Mouse (Mus musculus) layer of hippocampus, adult 2 months (tissue): ENCODE measurements around the gene Fchsd2. TPM values are rescaled to one million over a fixed set of nuclear protein-coding genes. Genes with fewer than 3 reads are reported as not detected.

Source experiments
- DNase-seq, 2 experiments: peaks; one replicate each; pipeline ENCODE4 v3.0.0; 2022; ENCODE audit warnings: low spot score in 2 of 2
- H3K27ac ChIP-seq: fragments of 200-600 bp; 2 replicates; pipeline ENCODE4 v1.8.1; 2022
- H3K4me3 ChIP-seq: fragments of 200-600 bp; 2 replicates; pipeline ENCODE4 v1.8.1; 2022; ENCODE audit warnings: mild to moderate bottlenecking
- CTCF ChIP-seq: fragments of 200-600 bp; conservative IDR thresholded peaks from 2 replicates; pipeline ENCODE4 v1.8.1; 2022; ENCODE audit warnings: antibody characterized with exemption, mild to moderate bottlenecking, moderate library complexity
- total RNA-seq, 2 experiments: library from RNA; stranded (reverse); gene quantifications; 2 replicates each; pipeline ENCODE4 v1.2.3; 2021

Fchsd2 gene
- total RNA-seq, 2 experiments from 2014 or later: 38.5 to 41.2 TPM

DNA sequence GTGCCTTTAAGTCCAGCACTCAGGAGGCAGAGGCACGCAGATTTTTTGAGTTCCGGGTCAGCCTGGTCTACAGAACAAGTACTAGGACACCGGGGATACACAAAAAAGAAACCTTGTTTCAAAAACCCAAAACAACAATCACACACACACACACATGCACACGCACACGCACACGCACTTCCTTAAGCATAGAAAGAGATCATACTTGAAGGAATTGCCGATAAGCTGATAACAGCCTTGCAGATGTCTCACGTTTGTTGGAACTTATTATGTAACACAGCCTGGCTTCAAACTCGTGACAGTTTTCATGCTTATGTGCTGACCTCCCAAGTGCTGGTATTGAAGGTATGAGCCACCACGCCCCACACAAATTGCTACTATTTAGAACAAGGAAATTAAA, 29.1 kb upstream of the Fchsd2 start:
- Histone ChIP-seq H3K27ac (no peak overlapping the region), H3K4me3 (no peak overlapping the region)
- TF ChIP-seq CTCF: no peak
- no peak for DNase-seq

DNA sequence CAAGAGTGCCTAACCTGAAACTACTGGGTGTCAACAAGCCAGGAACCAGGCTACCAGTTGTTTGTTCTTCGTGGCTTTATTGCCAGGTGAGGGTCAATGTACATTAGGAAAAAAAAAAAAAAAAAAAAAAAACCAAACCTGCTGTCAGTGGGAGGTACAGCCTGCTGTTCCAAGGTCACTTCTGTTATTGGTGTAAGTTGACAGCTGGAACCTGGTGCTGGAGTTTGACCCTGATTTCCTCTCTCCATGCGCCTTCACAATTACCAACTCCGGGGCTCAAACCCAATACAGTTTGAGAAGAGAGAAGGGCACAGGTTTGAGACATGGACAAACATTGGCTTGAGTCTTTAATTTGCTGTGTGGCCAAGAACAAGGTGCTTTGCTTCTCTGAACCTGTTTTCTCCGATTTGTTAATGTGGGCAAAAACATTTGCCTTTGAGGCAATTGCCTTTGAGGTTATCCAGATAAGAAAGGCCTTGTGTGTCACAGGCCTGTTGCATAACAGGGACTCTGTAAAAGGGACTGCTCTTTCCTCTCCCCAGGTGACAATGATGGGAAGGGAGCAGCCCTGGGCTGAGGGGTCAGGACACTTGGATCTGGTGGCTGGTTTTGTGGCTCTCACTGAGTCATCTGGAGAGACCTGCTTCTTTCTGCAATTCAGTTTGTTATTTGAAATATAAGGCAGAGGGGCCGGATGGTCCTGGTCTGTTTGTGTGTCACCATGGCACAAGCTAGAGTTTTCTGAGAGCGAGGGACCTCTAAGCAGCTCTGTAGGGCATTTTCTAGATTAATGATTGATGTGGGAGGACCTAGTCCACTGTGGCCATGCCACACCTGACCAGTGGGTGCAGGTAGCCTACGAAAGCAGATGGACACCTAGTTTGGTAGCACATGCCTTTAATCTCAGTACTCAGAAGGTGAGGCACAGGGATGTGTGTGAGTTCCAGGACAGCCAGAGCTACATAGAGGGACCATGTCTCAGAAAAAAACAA, 27.7 kb upstream of the Fchsd2 start:
- no peak for TF ChIP-seq CTCF
- no peak overlapping the region for H3K4me3 ChIP-seq
- DNase-seq: no peak
- no peak overlapping the region for H3K27ac ChIP-seq

DNA sequence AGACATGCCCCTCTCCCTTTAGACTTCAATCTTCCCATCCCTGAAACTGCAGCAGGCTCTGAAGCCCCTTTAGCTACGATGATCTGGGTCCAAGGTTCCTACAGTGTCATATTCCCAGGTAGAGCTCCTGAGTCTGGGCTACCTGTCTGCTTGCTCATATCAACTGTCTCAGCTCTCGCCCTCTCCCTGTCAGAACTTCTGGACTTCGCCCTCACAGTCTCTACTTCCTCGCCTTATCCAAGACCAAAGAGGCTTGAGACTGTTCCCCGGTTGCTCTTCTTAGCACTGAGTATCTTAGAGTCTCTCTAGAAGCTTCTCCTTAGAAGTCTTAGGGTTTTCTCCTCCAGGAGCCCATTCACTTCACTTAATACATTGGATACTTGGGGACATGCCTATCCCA, 26.7 kb upstream of the Fchsd2 start:
- TF ChIP-seq CTCF: no peak
- DNase-seq: no peak
- Histone ChIP-seq H3K4me3 (no peak overlapping the region), H3K27ac (no peak overlapping the region)

DNA sequence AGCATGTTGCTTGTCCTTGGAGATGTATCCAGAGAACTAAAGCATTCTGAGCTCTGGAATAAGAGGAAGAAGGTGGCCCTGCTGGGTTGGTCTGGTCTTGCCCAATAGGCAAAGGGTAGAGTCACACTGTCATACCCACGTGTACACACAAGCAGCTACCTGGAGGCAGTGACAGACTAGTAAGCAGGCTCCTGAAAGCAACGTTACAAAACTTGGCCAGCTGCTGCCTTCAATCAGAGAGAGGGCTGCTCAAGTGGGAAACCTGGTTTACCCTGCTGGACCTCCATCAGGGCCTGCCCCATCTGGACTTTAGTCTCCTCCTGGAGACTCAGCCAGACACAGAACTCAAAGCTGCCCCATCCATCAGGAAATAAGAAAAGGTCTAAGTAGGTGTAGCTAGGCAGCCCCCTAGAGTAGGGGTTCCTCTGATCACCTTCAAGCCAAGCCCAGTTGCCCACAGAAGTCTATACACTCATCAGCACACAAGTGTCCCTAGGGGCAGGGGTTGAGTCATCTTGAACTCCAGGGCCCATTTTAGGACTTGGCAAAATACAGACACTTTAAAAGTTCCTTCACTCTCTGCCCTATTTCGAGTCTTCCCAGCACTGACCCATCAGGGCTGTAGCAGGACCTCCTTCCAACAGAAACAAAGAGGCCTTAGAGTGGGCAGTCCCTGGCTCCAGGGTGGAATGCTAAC, 25.9 kb upstream of the Fchsd2 start:
- no peak overlapping the region for H3K4me3 ChIP-seq
- TF ChIP-seq CTCF: no peak
- H3K27ac ChIP-seq: no peak overlapping the region
- DNase-seq: no peak

GRCm38 (mm10) chr7:101067521-101067920, 25.1 kb upstream of the Fchsd2 start:
- Histone ChIP-seq H3K27ac (no peak overlapping the region), H3K4me3 (no peak overlapping the region)
- DNase-seq: no peak
- no peak for TF ChIP-seq CTCF

DNA sequence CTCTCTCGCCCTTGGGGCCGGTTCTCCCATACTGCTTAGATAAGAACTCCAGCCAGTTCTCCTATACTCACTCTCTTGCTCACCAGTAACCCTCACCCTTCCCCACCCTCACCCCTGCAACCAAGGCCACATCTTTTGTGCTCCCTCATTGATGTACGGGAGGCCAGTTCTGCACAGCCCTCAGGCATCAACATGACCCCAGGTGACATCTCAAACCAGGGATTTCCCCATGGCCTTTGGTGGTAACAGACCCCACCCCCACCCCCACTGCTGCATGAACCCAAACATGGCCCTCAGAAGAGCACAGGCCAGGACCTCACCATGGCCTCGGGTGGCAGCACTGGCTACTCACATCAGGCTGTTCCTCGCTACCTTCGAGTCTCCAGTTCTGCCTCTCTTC, 23.4 kb upstream of the Fchsd2 start:
- no peak for DNase-seq
- Histone ChIP-seq H3K27ac (no peak overlapping the region), H3K4me3 (no peak overlapping the region)
- TF ChIP-seq CTCF: no peak

DNA sequence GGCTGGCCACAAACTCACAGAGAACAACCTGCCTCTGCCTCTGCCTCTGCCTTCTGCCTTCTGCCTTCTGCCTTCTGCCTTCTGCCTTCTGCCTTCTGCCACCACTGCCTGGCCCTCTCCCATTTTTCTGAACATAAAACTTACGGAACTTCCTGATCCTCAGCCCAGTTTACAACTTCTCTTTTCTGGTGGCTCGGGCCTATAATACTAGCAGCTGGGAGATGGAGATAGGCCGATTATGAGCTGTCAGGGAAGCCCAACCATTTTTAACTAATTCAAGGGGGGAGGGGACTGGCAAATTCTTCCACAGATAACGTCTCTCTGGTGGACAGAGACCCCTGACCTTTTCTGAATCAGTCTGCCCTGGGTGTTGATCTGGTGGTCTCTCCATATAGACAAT, 22.3 kb upstream of the Fchsd2 start:
- peak in 1 of 2 experiments; percentile 24 for DNase-seq
- Histone ChIP-seq H3K4me3 (no peak overlapping the region), H3K27ac (no peak overlapping the region)
- no peak for TF ChIP-seq CTCF

DNA sequence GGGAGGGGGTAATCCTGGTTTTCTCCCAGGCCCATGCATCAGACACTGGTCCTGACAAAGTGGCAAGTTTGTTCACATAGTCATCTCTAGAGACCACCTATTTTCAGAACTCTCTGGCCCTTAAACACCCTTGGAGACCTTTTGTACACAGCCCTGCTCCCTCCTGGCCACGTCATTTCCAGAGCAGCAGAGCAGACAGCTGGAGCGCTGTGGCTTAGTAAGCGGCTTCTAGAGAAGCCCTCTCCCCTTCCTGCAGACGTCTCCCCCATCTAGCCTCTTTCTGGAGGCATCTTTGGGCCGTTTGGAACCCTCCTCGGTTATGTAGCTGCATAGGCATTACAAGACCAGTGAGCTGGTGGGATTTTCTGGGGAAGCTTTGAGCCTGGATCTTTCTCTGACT, 21.6 kb upstream of the Fchsd2 start:
- H3K4me3 ChIP-seq: no peak overlapping the region
- TF ChIP-seq CTCF: no peak
- no peak for DNase-seq
- H3K27ac ChIP-seq: no peak overlapping the region

- DNase-seq: no peak
- no peak overlapping the region for H3K27ac ChIP-seq
- H3K4me3 ChIP-seq: no peak overlapping the region
- TF ChIP-seq CTCF: no peak
Measured at GRCm38 (mm10) chr7:101072123-101072740, 20.4 kb upstream of the Fchsd2 start.

DNA sequence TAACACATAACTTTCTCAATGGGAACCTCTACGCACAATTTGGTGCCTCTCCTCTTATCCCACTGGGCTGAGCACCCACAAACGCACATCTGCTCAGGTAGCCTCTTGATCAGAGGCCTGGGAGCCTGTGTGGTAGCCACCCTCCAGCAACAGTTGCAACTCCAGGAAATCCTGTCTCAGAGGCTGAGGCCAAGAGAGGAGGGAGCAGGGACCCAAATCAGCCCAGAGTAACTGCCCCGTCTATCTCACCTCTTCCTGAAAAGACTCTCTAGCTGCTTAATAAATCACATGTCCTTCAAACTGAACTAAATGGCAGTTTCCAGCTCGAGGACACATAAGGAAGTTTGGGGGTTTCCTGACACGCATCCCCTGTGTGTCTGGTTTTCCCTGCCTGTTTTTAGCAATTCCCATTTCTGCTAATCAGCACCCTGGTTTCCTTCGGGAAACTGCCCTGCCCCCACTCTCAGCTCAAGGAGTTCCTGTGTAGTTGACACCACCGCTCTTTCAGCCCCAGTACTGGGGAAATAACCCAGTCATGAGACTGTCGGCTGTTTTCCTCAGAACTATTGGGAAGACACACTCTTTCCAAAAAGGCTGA, 18.4 kb upstream of the Fchsd2 start:
- no peak for TF ChIP-seq CTCF
- H3K27ac ChIP-seq: no peak overlapping the region
- no peak overlapping the region for H3K4me3 ChIP-seq
- no peak for DNase-seq

GRCm38 (mm10) chr7:101083562-101084166, 9.0 kb upstream of the Fchsd2 start:
- H3K27ac ChIP-seq: no peak overlapping the region
- H3K4me3 ChIP-seq: no peak overlapping the region
- no peak for TF ChIP-seq CTCF
- no peak for DNase-seq

DNA sequence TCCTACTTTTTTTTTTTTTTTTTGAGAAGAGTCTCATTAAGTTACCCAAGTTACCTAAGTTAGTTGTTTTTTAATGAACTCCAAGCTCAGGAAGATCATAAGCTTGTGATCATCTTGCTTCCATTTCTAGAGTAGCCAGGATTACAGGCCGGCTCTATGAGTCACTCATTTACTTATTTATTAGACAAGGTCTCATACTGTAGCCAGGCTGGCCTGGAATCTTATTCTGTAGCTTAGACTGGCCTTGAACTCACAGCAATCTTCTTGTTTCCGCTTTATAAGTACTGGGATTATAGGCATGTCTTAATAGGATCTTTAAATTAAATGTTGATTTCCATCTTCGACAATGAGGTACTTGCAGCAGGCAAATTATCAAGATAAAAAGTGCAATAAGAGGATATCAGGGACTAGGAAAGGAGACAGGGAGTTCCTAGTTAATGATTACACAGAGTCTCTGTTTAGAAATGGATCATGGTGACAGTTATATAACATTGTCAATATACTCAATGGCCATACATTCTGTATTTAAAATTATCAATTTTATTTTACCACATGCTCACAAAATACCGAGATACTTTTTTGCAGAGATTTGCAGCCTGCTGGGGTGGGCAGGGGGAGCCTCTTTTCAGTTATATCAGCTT, 7.7 kb upstream of the Fchsd2 start:
- Histone ChIP-seq H3K27ac (no peak overlapping the region), H3K4me3 (no peak overlapping the region)
- no peak for DNase-seq
- no peak for TF ChIP-seq CTCF
